Mouse (Mus musculus) liver, postnatal 0 days (tissue): ENCODE data around the gene Calhm1.

Experiments used
- CTCF ChIP-seq: sonication (generic); IDR thresholded peaks from 2 replicates; pipeline ENCODE4 v1.5.1; 2016; ENCODE audit warnings: antibody characterized with exemption, low read depth
- EP300 ChIP-seq: IDR thresholded peaks from 2 replicates; pipeline ENCODE4 v1.6.1; 2016; ENCODE audit warnings: antibody characterized with exemption, low read depth, mild to moderate bottlenecking

- TF ChIP-seq CTCF (no peak), EP300 (no peak)
Measured at GRCm38 (mm10) chr19:47184736-47185135, 40.7 kb upstream of the Calhm1 start.
